Mouse (Mus musculus): ENCODE results near the gene Fignl2.

DNA sequence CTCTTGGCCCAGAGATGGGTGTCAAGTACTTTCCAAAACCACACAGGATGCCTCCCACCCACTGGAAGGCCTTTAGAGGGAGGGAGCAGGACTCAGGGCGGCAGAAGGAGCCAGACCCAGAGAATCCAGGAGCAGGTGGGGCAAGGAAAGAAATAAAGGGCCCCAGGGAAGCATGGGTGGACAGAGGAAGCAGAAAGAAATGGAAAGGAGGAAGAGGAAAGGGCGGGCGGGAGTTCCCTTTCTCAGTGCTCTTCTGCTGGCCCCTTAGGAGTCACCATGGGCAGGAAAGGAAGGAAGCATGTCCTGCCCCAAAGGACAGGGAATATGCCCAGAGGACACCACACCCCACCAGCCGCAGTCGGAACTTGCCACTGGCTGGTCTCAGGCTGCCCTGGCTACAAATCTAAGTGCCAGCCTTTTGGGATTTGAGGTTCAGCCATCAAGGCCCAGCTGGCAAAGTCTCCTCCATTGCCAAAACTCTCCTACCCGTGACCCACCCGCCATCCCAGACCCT lies 2.7 kb upstream of the Fignl2 start:
- TF ChIP-seq CTCF (IDR thresholded peaks at IDR 0.05; ENCODE audit: low read depth, low read length) (no peak), EP300 (IDR thresholded peaks at IDR 0.05; ENCODE audit: insufficient read depth, low read depth, low read length) (no peak)

Measured in ES-Bruce4 (cell line).